Mouse (Mus musculus) cerebellum, adult 11-12 months (tissue): Measurements from ENCODE around the gene Nsun7.

Experiments used
- DNase-seq: peaks from one replicate; pipeline ENCODE4 v3.0.0; 2022

Nsun7 gene

GRCm38 (mm10) chr5:66294106-66294625 is 34.5 kb downstream of the Nsun7 start:
- no peak for DNase-seq

DNA sequence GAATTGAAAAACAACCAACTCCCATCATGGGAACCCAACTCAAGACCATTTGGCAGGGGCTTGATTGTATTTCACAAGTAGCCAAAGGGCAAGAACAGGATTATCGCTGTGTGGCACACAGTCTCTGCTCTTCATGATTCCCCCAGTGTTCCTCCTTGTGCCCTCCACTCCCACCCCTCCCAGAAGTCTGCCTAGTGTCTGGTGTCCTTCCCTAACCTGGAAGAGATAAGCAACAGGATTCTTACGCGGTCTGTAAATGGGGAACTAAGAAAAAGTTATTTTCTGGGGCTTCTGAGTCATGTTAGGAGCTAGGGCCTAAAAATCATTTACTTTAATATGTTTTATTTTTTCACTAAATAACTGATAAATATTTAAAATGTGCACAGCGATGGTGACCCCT is 35.3 kb downstream of the Nsun7 start:
- no peak for DNase-seq

DNA sequence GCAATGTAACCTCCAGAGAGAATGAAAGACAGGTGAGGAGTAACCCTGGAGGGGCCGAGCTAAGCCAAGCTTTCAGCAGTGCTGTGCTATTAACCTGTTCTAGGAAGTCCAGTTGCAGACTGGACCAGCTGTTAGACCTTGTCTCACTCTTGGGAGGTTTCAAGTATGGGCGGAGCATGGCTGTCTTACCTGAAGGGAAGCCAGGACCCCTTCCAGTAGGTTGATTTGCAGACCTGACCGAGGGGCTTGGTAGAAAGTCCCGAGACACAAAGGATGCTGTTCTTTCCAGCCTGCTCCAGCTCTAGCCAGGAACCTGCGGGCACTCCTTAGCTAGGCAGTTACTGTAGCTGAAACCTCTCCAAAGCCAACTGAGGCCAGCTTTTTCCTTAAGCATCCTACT is 36.4 kb downstream of the Nsun7 start:
- no peak for DNase-seq

GRCm38 (mm10) chr5:66298856-66299255 is 39.2 kb downstream of the Nsun7 start:
- no peak for DNase-seq

GRCm38 (mm10) chr5:66300576-66300975 is 40.9 kb downstream of the Nsun7 start:
- no peak for DNase-seq

DNA sequence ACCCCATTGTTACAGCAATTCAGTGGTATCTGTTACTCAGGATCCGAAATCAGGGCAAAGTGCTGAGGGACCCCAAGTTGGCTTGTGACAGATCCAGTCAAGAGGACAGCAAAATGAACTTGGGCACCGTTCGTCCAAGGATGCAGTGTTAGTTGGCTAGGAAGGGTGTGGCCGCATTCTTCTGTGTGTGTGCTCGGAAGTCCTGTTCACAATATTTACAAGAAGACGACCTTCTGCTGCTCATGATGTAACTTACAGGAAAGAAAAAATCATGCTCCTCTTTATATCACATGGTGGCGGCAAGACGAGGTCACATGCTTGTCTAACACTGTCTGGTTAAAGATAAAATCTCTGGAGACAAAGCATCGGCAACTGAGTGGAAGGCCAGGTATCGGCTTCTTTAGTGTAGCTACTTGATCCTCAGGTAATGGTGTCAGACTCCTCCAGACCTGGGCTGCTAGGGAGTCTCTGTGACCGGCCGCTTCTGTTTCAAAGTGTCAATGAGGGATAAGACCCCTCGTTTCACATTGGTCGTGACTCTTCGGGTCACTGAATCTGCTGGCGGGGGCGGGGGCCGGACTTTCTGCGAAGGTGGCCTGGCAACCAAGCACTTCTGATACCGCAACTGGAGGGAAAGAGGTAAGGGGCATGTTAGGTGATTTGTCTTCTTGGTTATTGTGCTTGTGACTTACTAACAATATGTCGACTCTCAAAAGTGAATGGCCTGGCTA is 42.6 kb downstream of the Nsun7 start:
- no peak for DNase-seq

GRCm38 (mm10) chr5:66302873-66303272 is 43.2 kb downstream of the Nsun7 start:
- DNase-seq = no peak

- DNase-seq = no peak
These were observed 44.8 kb downstream of the Nsun7 start for GRCm38 (mm10) chr5:66304300-66305067.

DNA sequence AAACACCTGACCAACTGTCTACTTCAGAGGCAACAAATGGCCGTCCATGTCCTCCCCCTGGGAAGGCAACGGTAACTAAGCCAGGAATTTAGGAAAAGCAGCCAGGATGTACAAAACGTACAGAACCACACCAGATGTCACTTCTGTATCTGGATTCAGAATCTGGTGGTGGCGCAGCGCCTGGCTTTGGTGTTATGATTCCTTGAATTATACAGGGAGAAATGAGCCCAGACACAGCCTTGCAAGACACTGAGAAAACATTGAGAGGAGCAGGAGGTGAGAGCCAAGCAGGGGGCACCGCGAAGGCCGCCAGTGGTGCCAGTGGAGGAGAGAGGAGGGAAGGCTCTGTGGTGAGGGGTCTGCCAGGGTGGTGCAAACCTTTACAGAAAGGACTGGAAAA is 45.8 kb downstream of the Nsun7 start:
- no peak for DNase-seq

DNA sequence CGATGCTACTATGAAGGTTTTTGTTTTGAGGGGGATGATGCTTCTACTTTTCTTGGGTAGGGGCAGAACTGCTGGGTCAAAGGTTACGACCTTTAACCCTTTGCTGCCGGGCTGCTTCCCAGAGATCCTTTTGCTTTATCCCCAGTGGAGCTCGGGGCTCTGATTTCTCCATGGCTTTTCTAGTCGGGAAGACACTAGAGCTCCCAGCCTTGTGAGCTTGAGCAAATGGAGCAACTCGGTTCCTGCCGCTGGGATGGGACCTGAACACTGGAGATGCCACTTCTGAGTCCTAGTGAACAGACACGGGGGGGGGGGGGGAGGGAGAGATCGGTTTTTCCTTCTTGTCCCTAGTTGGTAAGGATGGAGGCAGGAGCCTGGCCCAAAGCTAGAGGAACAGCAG is 50.6 kb downstream of the Nsun7 start:
- DNase-seq = no peak

GRCm38 (mm10) chr5:66310806-66311205 is 51.1 kb downstream of the Nsun7 start:
- no peak for DNase-seq

GRCm38 (mm10) chr5:66315791-66316190 is 56.1 kb downstream of the Nsun7 start:
- DNase-seq = no peak

DNA sequence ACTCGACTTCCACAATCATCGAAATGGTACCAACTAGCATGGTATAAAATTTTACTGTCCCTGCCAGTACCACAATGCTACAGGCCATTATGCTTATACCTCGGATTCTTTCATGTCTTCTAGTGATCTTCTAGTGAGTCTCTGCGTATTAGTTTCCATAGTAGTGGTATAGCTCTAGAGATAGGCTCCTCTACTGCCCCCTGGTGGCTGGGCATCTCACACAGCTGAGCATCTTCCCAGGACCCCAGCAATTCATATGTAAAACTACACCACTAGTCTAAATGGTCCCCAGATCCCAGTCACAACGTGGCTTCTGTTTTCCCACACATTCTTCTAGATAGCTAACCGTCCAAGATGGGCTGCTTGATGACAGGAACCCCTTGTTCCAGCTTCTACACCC is 59.6 kb downstream of the Nsun7 start:
- no peak for DNase-seq

- DNase-seq = no peak
These were observed 60.2 kb downstream of the Nsun7 start for GRCm38 (mm10) chr5:66319827-66320404.

GRCm38 (mm10) chr5:66323131-66323530 is 63.4 kb downstream of the Nsun7 start:
- DNase-seq = no peak

GRCm38 (mm10) chr5:66323603-66324002 is 63.9 kb downstream of the Nsun7 start:
- no peak for DNase-seq

DNA sequence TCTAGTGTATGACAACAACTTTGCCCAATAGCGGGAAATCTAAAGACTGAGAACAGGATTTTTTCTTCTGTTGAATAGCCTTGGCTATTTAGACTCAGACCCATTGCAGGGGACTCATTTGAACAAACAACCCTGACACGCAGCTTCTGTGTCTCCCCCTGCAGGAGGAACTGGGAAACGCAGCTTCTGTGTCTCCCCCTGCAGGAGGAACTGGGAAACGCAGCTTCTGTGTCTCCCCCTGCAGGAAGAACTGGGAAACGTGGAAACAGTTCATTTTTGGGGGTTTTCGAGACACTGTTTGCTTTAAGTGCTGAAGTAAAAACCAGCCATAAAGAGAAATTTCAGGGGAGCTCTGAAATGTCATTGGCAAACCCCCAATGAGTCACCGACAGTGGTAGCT is 66.7 kb downstream of the Nsun7 start:
- no peak for DNase-seq

- no peak for DNase-seq
These were observed 68.4 kb downstream of the Nsun7 start for GRCm38 (mm10) chr5:66327949-66328726.

- no peak for DNase-seq
These were observed 69.1 kb downstream of the Nsun7 start for GRCm38 (mm10) chr5:66328766-66329165.

DNA sequence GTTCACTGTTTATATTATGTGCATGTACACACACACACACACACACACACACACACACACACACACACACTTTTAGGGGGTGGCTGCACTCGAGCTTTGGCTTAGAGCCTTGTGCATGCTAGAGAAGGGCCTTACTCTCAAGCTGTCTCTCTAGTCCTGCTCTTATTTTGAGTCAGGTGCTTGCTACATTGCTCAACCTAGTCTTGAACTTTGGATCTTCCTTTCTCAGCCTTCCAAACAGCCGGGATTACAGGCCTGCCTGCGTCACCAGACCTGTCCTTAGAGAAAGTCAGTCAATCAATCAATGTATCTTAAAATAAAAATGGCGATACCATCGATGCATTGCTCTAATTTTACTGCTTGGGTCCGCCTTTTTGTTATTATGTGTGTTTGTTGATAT is 71.1 kb downstream of the Nsun7 start:
- DNase-seq = no peak

GRCm38 (mm10) chr5:66337025-66337968 is 77.6 kb downstream of the Nsun7 start:
- DNase-seq = peak; percentile 37

DNA sequence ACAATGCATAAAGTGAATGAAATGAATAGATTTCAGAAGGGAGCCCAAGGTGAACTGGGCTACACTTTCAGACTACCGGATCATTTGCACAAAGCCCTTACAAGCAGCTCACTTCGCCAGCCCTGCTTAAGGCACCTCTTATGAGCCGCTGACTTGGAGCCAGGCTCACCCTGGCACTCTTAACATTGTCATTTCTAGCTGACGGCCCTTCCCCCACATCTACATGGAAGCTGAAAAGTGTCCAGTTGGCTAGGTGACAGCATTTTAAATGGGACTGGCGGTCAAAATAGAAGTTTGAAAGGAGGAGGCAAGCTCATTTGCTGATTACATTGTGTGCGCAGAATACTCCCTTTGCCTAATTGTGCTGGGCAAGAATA is 78.3 kb downstream of the Nsun7 start:
- peak; percentile 33 for DNase-seq
